Mouse (Mus musculus) neural tube, embryonic 13.5 days (tissue): ENCODE measurements at regions not wholly inside any gene's neighbourhood (a gene's known extent, or its start where the extent isn't known, plus 50 kb on each side); places are given as distances from the start of the nearest gene placed in this dataset.
"Not testable (repeated sequence)": the region's sequence is repeated elsewhere in the genome, so short reads cannot be mapped to it uniquely, and the experiment has no call there.

Experiments used
- ATAC-seq: fragments of 200-750 bp; cut with Nextera tagmentation; 2 replicates; pipeline ENCODE4 v1.8.0; 2017; ENCODE audit warnings: low read depth, mild to moderate bottlenecking, moderate TSS enrichment, moderate library complexity
- H3K27ac ChIP-seq: fragments of 300-500 bp; sonication (generic); replicated peaks from 2 replicates; pipeline ENCODE4 v1.5.1; 2015; ENCODE audit warnings: moderate library complexity, mild to moderate bottlenecking, inconsistent platforms
- H3K27me3 ChIP-seq: fragments of 300-500 bp; sonication (generic); 2 replicates; pipeline ENCODE4 v1.6.1; 2015; ENCODE audit warnings: mild to moderate bottlenecking, inconsistent platforms
- H3K36me3 ChIP-seq: fragments of 300-500 bp; sonication (generic); 2 replicates; pipeline ENCODE4 v1.6.1; 2015; ENCODE audit warnings: mild to moderate bottlenecking, inconsistent platforms
- H3K4me1 ChIP-seq: fragments of 300-500 bp; sonication (generic); replicated peaks from 2 replicates; pipeline ENCODE4 v1.6.1; 2015; ENCODE audit warnings: inconsistent platforms
- H3K4me2 ChIP-seq: fragments of 300-500 bp; sonication (generic); 2 replicates; pipeline ENCODE4 v1.6.1; 2015; ENCODE audit warnings: inconsistent platforms, mild to moderate bottlenecking, moderate library complexity
- H3K4me3 ChIP-seq: fragments of 300-500 bp; sonication (generic); 2 replicates; pipeline ENCODE4 v1.5.1; 2015; ENCODE audit warnings: mild to moderate bottlenecking, inconsistent platforms
- H3K9ac ChIP-seq: fragments of 300-500 bp; sonication (generic); 2 replicates; pipeline ENCODE4 v1.6.1; 2015; ENCODE audit warnings: moderate library complexity, mild to moderate bottlenecking, inconsistent platforms
- H3K9me3 ChIP-seq: fragments of 300-500 bp; sonication (generic); 2 replicates; pipeline ENCODE4 v1.6.1; 2016; ENCODE audit warnings: inconsistent platforms
- WGBS: fragments of 180-500 bp; shearing (Covaris S2); methylation state at CpG from one replicate; pipeline ENCODE4 v1.1.7; 2015; 5-methylcytosine and 5-hydroxymethylcytosine counted together

- no peak for ATAC-seq
- no peaks in the 10 kb centered on the region for H3K27me3 ChIP-seq
- no peak overlapping the region for H3K9ac ChIP-seq
- H3K9me3 ChIP-seq, result no peaks in the 10 kb centered on the region
- 94% methylated on average over 2 of the region's 2 CpGs for WGBS
- no peaks in the 10 kb centered on the region for H3K36me3 ChIP-seq
- no peak overlapping the region for H3K27ac ChIP-seq
- no peaks in the 10 kb centered on the region for H3K4me1 ChIP-seq
- H3K4me3 ChIP-seq, result no peak overlapping the region
- H3K4me2 ChIP-seq, result no peak overlapping the region
These were observed 106.2 kb downstream of the Sec31a start for GRCm38 (mm10) chr5:100309807-100310165.

- 71% methylated on average over 17 of the region's 17 CpGs for WGBS
- no peak overlapping the region for H3K27ac ChIP-seq
- no peak for ATAC-seq
These were observed 106.8 kb downstream of the Sec31a start for GRCm38 (mm10) chr5:100309071-100309806.

GRCm38 (mm10) chr5:100304403-100304802, 111.6 kb downstream of the Sec31a start:
- no peak for ATAC-seq

More at GRCm38 (mm10) chr5:100309071-100309806, 106.8 kb downstream of the Sec31a start:
- Histone ChIP-seq H3K9ac (no peak overlapping the region), H3K4me2 (no peak overlapping the region), H3K36me3 (no peaks in the 10 kb centered on the region), H3K27me3 (no peaks in the 10 kb centered on the region), H3K4me3 (no peak overlapping the region), H3K4me1 (no peaks in the 10 kb centered on the region), H3K9me3 (no peaks in the 10 kb centered on the region)

GRCm38 (mm10) chr5:100302068-100302775, 113.8 kb downstream of the Sec31a start:
- no peak overlapping the region for H3K4me3 ChIP-seq
- no peaks in the 10 kb centered on the region for H3K4me1 ChIP-seq
- 0 out of 2 replicates have a peak, but pooled peaks cover 7% of the 10 kb centered on the region for H3K9me3 ChIP-seq
- H3K27ac ChIP-seq, result no peak overlapping the region
- H3K27me3 ChIP-seq, result no peaks in the 10 kb centered on the region
- H3K4me2 ChIP-seq, result no peak overlapping the region
- H3K36me3 ChIP-seq, result no peaks in the 10 kb centered on the region
- no peak overlapping the region for H3K9ac ChIP-seq
- ATAC-seq, result no peak
- WGBS, result 78% methylated on average over 17 of the region's 17 CpGs

More at GRCm38 (mm10) chr5:100304403-100304802, 111.6 kb downstream of the Sec31a start:
- Histone ChIP-seq H3K4me2 (no peak overlapping the region), H3K4me1 (no peaks in the 10 kb centered on the region), H3K27me3 (no peaks in the 10 kb centered on the region), H3K9me3 (no peaks in the 10 kb centered on the region), H3K36me3 (no peaks in the 10 kb centered on the region), H3K9ac (no peak overlapping the region), H3K4me3 (no peak overlapping the region), H3K27ac (no peak overlapping the region)
- WGBS, result 80% methylated on average over 3 of the region's 3 CpGs

GRCm38 (mm10) chr5:100299141-100299540, 116.9 kb downstream of the Sec31a start:
- Histone ChIP-seq H3K9ac (no peak overlapping the region), H3K4me1 (no peaks in the 10 kb centered on the region), H3K9me3 (0 out of 2 replicates have a peak, but pooled peaks cover 7% of the 10 kb centered on the region), H3K27me3 (no peaks in the 10 kb centered on the region), H3K36me3 (no peaks in the 10 kb centered on the region), H3K4me2 (no peak overlapping the region), H3K4me3 (no peak overlapping the region), H3K27ac (no peak overlapping the region)
- WGBS, result 85% methylated on average over 4 of the region's 4 CpGs
- no peak for ATAC-seq

GRCm38 (mm10) chr5:100294189-100294588, 121.8 kb downstream of the Sec31a start:
- Histone ChIP-seq H3K4me2 (no peak overlapping the region), H3K9ac (no peak overlapping the region), H3K4me1 (no peaks in the 10 kb centered on the region), H3K9me3 (0 out of 2 replicates have a peak, but pooled peaks cover 7% of the 10 kb centered on the region), H3K36me3 (no peaks in the 10 kb centered on the region), H3K4me3 (no peak overlapping the region), H3K27me3 (no peaks in the 10 kb centered on the region), H3K27ac (no peak overlapping the region)
- 82% methylated on average over 7 of the region's 7 CpGs for WGBS
- no peak for ATAC-seq

GRCm38 (mm10) chr5:100280215-100280614, 120.6 kb upstream of the Tmem150c start:
- Histone ChIP-seq H3K36me3 (no peaks in the 10 kb centered on the region), H3K27ac (no peak overlapping the region), H3K27me3 (no peaks in the 10 kb centered on the region), H3K9me3 (no peaks in the 10 kb centered on the region), H3K4me2 (no peak overlapping the region), H3K9ac (no peak overlapping the region), H3K4me1 (no peaks in the 10 kb centered on the region), H3K4me3 (no peak overlapping the region)
- ATAC-seq, result no peak
- WGBS, result 95% methylated on average over 4 of the region's 4 CpGs

GRCm38 (mm10) chr5:100279474-100279873, 119.9 kb upstream of the Tmem150c start:
- Histone ChIP-seq H3K9ac (no peak overlapping the region), H3K4me3 (no peak overlapping the region), H3K9me3 (no peaks in the 10 kb centered on the region), H3K36me3 (no peaks in the 10 kb centered on the region), H3K4me2 (no peak overlapping the region), H3K4me1 (0 out of 2 replicates have a peak, but pooled peaks cover 3% of the 10 kb centered on the region), H3K27ac (no peak overlapping the region), H3K27me3 (no peaks in the 10 kb centered on the region)
- no peak for ATAC-seq
- WGBS, result 93% methylated on average over 8 of the region's 8 CpGs

GRCm38 (mm10) chr5:100274674-100275073, 115.1 kb upstream of the Tmem150c start:
- no peak overlapping the region for H3K4me3 ChIP-seq
- H3K4me1 ChIP-seq, result 0 out of 2 replicates have a peak, but pooled peaks cover 3% of the 10 kb centered on the region
- H3K4me2 ChIP-seq, result no peak overlapping the region
- no peaks in the 10 kb centered on the region for H3K36me3 ChIP-seq
- no peaks in the 10 kb centered on the region for H3K27me3 ChIP-seq
- 58% methylated on average over 4 of the region's 4 CpGs for WGBS
- no peak overlapping the region for H3K9ac ChIP-seq
- H3K27ac ChIP-seq, result no peak overlapping the region
- H3K9me3 ChIP-seq, result no peaks in the 10 kb centered on the region
- no peak for ATAC-seq

GRCm38 (mm10) chr5:100271975-100272374, 112.4 kb upstream of the Tmem150c start:
- not testable (repeated sequence) for H3K36me3 ChIP-seq, H3K4me2 ChIP-seq, H3K9me3 ChIP-seq, H3K4me3 ChIP-seq, H3K9ac ChIP-seq, H3K4me1 ChIP-seq, H3K27ac ChIP-seq, H3K27me3 ChIP-seq, ATAC-seq
- 76% methylated on average over 9 of the region's 9 CpGs for WGBS

- H3K9me3 ChIP-seq, result no peaks in the 10 kb centered on the region
- H3K4me1 ChIP-seq, result peaks cover 12% of the 10 kb centered on the region; the same call in 1 of the 2 replicates
- H3K27me3 ChIP-seq, result no peaks in the 10 kb centered on the region
- no peak overlapping the region for H3K27ac ChIP-seq
- H3K4me2 ChIP-seq, result no peak overlapping the region
- WGBS, result 45% methylated on average over 12 of the region's 12 CpGs
- no peaks in the 10 kb centered on the region for H3K36me3 ChIP-seq
- H3K4me3 ChIP-seq, result no peak overlapping the region
- no peak for ATAC-seq
- H3K9ac ChIP-seq, result no peak overlapping the region
These were observed 111.5 kb upstream of the Tmem150c start for GRCm38 (mm10) chr5:100270841-100271686.
